Mouse (Mus musculus) neural tube, embryonic 14.5 days (tissue): ENCODE measurements at regions not wholly inside any gene's neighbourhood (a gene's known extent, or its start where the extent isn't known, plus 50 kb on each side); places are given as distances from the start of the nearest gene placed in this dataset.
"Not testable (repeated sequence)": the region's sequence is repeated elsewhere in the genome, so short reads cannot be mapped to it uniquely, and the experiment has no call there.

ENCODE experiments used
- ATAC-seq: fragments of 200-750 bp; cut with Nextera tagmentation; 2 replicates; pipeline ENCODE4 v1.8.0; 2017; ENCODE audit warnings: low read depth, mild to moderate bottlenecking, moderate TSS enrichment, moderate library complexity
- H3K27ac ChIP-seq: fragments of 300-500 bp; sonication (generic); 2 replicates; pipeline ENCODE4 v1.5.1; 2014; ENCODE audit warnings: low read depth, mild to moderate bottlenecking, control low read depth, low read length, moderate library complexity, mixed read lengths
- H3K27me3 ChIP-seq: fragments of 300-500 bp; sonication (generic); 2 replicates; pipeline ENCODE4 v1.6.1; 2014; ENCODE audit warnings: low read length; ENCODE audit not compliant: control insufficient read depth, insufficient read depth
- H3K36me3 ChIP-seq: fragments of 300-500 bp; sonication (generic); 2 replicates; pipeline ENCODE4 v1.6.1; 2014; ENCODE audit warnings: low read length, mixed read lengths; ENCODE audit not compliant: control insufficient read depth, insufficient read depth
- H3K4me1 ChIP-seq: fragments of 300-500 bp; sonication (generic); 2 replicates; pipeline ENCODE4 v1.6.1; 2014; ENCODE audit warnings: low read length; ENCODE audit not compliant: control insufficient read depth, insufficient read depth
- H3K4me2 ChIP-seq: fragments of 300-500 bp; sonication (generic); 2 replicates; pipeline ENCODE4 v1.6.1; 2014; ENCODE audit warnings: mild to moderate bottlenecking, low read depth, low read length, control low read depth
- H3K4me3 ChIP-seq: fragments of 300-500 bp; sonication (generic); 2 replicates; pipeline ENCODE4 v1.5.1; 2014; ENCODE audit warnings: low read depth, low read length, control low read depth, mixed read lengths
- H3K9ac ChIP-seq: fragments of 300-500 bp; sonication (generic); replicated peaks from 2 replicates; pipeline ENCODE4 v1.6.1; 2014; ENCODE audit warnings: low read depth, mild to moderate bottlenecking, control low read depth, low read length, mixed read lengths
- H3K9me3 ChIP-seq: fragments of 300-500 bp; sonication (generic); 2 replicates; pipeline ENCODE4 v1.6.1; 2016; ENCODE audit warnings: low read length; ENCODE audit not compliant: control insufficient read depth
- WGBS: fragments of 180-500 bp; shearing (Covaris S2); extraction: QIAGEN DNeasy Blood & Tissue Kit; methylation state at CpG from one replicate; pipeline ENCODE4 v1.1.7; 2014; 5-methylcytosine and 5-hydroxymethylcytosine counted together

- WGBS, result 90% methylated on average over 6 of the region's 6 CpGs
- no peak for ATAC-seq
- Histone ChIP-seq H3K4me2 (no peak overlapping the region), H3K4me1 (no peaks in the 10 kb centered on the region), H3K4me3 (no peak overlapping the region), H3K9me3 (no peaks in the 10 kb centered on the region), H3K27me3 (no peaks in the 10 kb centered on the region), H3K27ac (no peak overlapping the region), H3K36me3 (no peaks in the 10 kb centered on the region), H3K9ac (no peak overlapping the region)
These were observed 133.2 kb upstream of the Tsc22d2 start for GRCm38 (mm10) chr3:58281291-58281690.

DNA sequence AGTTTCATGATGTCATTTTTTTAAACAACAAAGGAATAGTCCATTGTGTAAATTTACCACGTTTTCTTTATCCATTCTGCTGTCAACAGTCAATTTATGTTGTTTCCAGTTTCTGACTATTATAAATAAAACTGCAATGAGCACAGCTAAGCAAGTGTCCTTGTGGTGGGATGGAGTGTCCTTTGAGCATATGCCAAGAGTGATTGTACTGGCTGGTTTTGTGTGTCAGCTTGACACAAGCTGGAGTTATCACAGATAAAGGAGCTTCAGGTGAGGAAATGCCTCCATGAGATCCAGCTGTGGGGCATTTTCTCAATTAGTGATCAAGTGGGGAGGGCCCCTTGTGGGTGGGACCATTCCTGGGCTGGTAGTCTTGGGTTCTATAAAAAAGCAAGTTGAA is 130.1 kb upstream of the Tsc22d2 start:
- not testable (repeated sequence) for H3K36me3 ChIP-seq, ATAC-seq, H3K4me3 ChIP-seq, H3K4me2 ChIP-seq, H3K9me3 ChIP-seq, H3K4me1 ChIP-seq, H3K27me3 ChIP-seq, H3K9ac ChIP-seq, H3K27ac ChIP-seq
- WGBS, result 57% methylated on average over 1 of the region's 1 CpGs

GRCm38 (mm10) chr3:58295810-58296209 is 118.7 kb upstream of the Tsc22d2 start:
- Histone ChIP-seq H3K27me3 (no peaks in the 10 kb centered on the region), H3K36me3 (no peaks in the 10 kb centered on the region), H3K9me3 (no peaks in the 10 kb centered on the region), H3K4me2 (no peak overlapping the region), H3K4me3 (no peak overlapping the region), H3K4me1 (no peaks in the 10 kb centered on the region), H3K9ac (no peak overlapping the region), H3K27ac (no peak overlapping the region)
- no peak for ATAC-seq
- 88% methylated on average over 5 of the region's 5 CpGs for WGBS

GRCm38 (mm10) chr3:58300213-58300612 is 114.3 kb upstream of the Tsc22d2 start:
- Histone ChIP-seq H3K9me3 (no peaks in the 10 kb centered on the region), H3K9ac (no peak overlapping the region), H3K36me3 (no peaks in the 10 kb centered on the region), H3K4me3 (no peak overlapping the region), H3K4me1 (no peaks in the 10 kb centered on the region), H3K4me2 (no peak overlapping the region), H3K27ac (no peak overlapping the region), H3K27me3 (no peaks in the 10 kb centered on the region)
- ATAC-seq, result no peak
- WGBS, result 82% methylated on average over 2 of the region's 2 CpGs

- WGBS, result 61% methylated on average over 5 of the region's 5 CpGs
- no peak for ATAC-seq
- no peak overlapping the region for H3K4me2 ChIP-seq
- H3K36me3 ChIP-seq, result no peaks in the 10 kb centered on the region
- H3K4me1 ChIP-seq, result no peaks in the 10 kb centered on the region
- no peaks in the 10 kb centered on the region for H3K27me3 ChIP-seq
- no peak overlapping the region for H3K9ac ChIP-seq
- no peak overlapping the region for H3K4me3 ChIP-seq
- H3K9me3 ChIP-seq, result no peaks in the 10 kb centered on the region
- H3K27ac ChIP-seq, result no peak overlapping the region
These were observed 113.6 kb upstream of the Tsc22d2 start for GRCm38 (mm10) chr3:58300801-58301485.

- H3K36me3 ChIP-seq, result no peaks in the 10 kb centered on the region
- H3K27ac ChIP-seq, result no peak overlapping the region
- no peak overlapping the region for H3K4me2 ChIP-seq
- no peaks in the 10 kb centered on the region for H3K9me3 ChIP-seq
- no peak overlapping the region for H3K4me3 ChIP-seq
- H3K9ac ChIP-seq, result no peak overlapping the region
- WGBS, result 97% methylated on average over 1 of the region's 1 CpGs
- ATAC-seq, result no peak
- no peaks in the 10 kb centered on the region for H3K4me1 ChIP-seq
- H3K27me3 ChIP-seq, result no peaks in the 10 kb centered on the region
These were observed 112.2 kb upstream of the Tsc22d2 start for GRCm38 (mm10) chr3:58302322-58302721.

- Histone ChIP-seq H3K9me3 (no peaks in the 10 kb centered on the region), H3K36me3 (no peaks in the 10 kb centered on the region), H3K9ac (no peak overlapping the region), H3K4me1 (no peaks in the 10 kb centered on the region), H3K27me3 (no peaks in the 10 kb centered on the region), H3K27ac (no peak overlapping the region), H3K4me3 (no peak overlapping the region), H3K4me2 (no peak overlapping the region)
- ATAC-seq, result no peak
- WGBS, result 68% methylated on average over 3 of the region's 3 CpGs
These were observed 110.8 kb upstream of the Tsc22d2 start for GRCm38 (mm10) chr3:58303746-58304145.

GRCm38 (mm10) chr3:58309601-58310000 is 104.9 kb upstream of the Tsc22d2 start:
- H3K9me3 ChIP-seq, result no peaks in the 10 kb centered on the region
- no peak overlapping the region for H3K4me2 ChIP-seq
- 80% methylated on average over 8 of the region's 8 CpGs for WGBS
- no peaks in the 10 kb centered on the region for H3K4me1 ChIP-seq
- H3K27me3 ChIP-seq, result no peaks in the 10 kb centered on the region
- no peaks in the 10 kb centered on the region for H3K36me3 ChIP-seq
- no peak overlapping the region for H3K4me3 ChIP-seq
- no peak overlapping the region for H3K27ac ChIP-seq
- H3K9ac ChIP-seq, result no peak overlapping the region
- no peak for ATAC-seq

- no peak for ATAC-seq
- H3K9me3 ChIP-seq, result no peaks in the 10 kb centered on the region
- H3K27ac ChIP-seq, result no peak overlapping the region
- H3K4me2 ChIP-seq, result no peak overlapping the region
- H3K4me3 ChIP-seq, result no peak overlapping the region
- no peaks in the 10 kb centered on the region for H3K36me3 ChIP-seq
- 87% methylated on average over 4 of the region's 4 CpGs for WGBS
- no peaks in the 10 kb centered on the region for H3K4me1 ChIP-seq
- no peaks in the 10 kb centered on the region for H3K27me3 ChIP-seq
- H3K9ac ChIP-seq, result no peak overlapping the region
These were observed 104.1 kb upstream of the Tsc22d2 start for GRCm38 (mm10) chr3:58310390-58310789.
